Mouse (Mus musculus): ENCODE measurements around the gene Krt27. TPM values are rescaled to one million over a fixed set of nuclear protein-coding genes. Genes with fewer than 3 reads are reported as not detected.

The Krt27 gene
- polyA plus RNA-seq, 1 experiment from 2014 or later, result not detected

- H3K9me3 ChIP-seq (ENCODE audit: control insufficient read depth, low read length), result no peaks in the 10 kb centered on the region
- 25% methylated on average over 9 of the region's 9 CpGs for WGBS
- no peak overlapping the region for H3K27ac ChIP-seq (replicated peaks; ENCODE audit: low read depth, low read length)
- H3K9ac ChIP-seq (replicated peaks; ENCODE audit: low read length), result no peak overlapping the region
- no peak for ATAC-seq (ENCODE audit: low FRiP score, low TSS enrichment)
- no peaks in the 10 kb centered on the region for H3K36me3 ChIP-seq (ENCODE audit: control insufficient read depth, insufficient read depth, low read length)
- no peak overlapping the region for H3K4me3 ChIP-seq (replicated peaks; ENCODE audit: low read depth, low read length)
- H3K4me2 ChIP-seq (ENCODE audit: low read length), result no peak overlapping the region
- H3K27me3 ChIP-seq (ENCODE audit: control insufficient read depth, insufficient read depth, low read length), result no peaks in the 10 kb centered on the region
- peak; percentile 81 for DNase-seq
- no peaks in the 10 kb centered on the region for H3K4me1 ChIP-seq (ENCODE audit: control insufficient read depth, insufficient read depth, low read length)
Measured at GRCm38 (mm10) chr11:99364412-99364811, 13.5 kb upstream of the Krt27 start.

DNA sequence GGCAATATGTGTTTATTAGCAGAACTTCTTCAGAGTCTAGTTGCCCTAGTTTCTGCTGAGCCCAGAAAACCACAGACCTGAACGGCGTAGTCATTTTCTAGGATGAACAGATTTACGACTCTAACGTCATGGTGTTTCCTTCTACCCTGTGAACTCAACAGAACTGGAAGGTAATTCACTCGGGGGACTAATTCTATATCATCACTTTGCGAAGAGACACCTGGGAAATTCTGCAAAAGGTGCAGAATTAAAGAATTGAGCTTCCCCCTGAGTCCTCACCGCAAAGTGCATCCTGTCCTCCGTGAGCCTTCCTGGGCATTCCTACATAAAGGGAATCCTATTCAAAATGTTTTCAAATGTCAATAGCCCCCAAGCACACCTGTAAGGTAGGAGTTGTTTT lies 10.5 kb upstream of the Krt27 start:
- Histone ChIP-seq H3K27ac (replicated peaks; ENCODE audit: low read depth, low read length) (no peak overlapping the region), H3K9me3 (ENCODE audit: control insufficient read depth, low read length) (no peaks in the 10 kb centered on the region), H3K4me1 (ENCODE audit: control insufficient read depth, insufficient read depth, low read length) (no peaks in the 10 kb centered on the region), H3K9ac (replicated peaks; ENCODE audit: low read length) (no peak overlapping the region), H3K36me3 (ENCODE audit: control insufficient read depth, insufficient read depth, low read length) (no peaks in the 10 kb centered on the region), H3K4me3 (replicated peaks; ENCODE audit: low read depth, low read length) (no peak overlapping the region), H3K4me2 (ENCODE audit: low read length) (no peak overlapping the region), H3K27me3 (ENCODE audit: control insufficient read depth, insufficient read depth, low read length) (no peaks in the 10 kb centered on the region)
- WGBS, result 92% methylated on average over 8 of the region's 8 CpGs
- ATAC-seq (ENCODE audit: low FRiP score, low TSS enrichment) (no peak), DNase-seq (no peak)

DNA sequence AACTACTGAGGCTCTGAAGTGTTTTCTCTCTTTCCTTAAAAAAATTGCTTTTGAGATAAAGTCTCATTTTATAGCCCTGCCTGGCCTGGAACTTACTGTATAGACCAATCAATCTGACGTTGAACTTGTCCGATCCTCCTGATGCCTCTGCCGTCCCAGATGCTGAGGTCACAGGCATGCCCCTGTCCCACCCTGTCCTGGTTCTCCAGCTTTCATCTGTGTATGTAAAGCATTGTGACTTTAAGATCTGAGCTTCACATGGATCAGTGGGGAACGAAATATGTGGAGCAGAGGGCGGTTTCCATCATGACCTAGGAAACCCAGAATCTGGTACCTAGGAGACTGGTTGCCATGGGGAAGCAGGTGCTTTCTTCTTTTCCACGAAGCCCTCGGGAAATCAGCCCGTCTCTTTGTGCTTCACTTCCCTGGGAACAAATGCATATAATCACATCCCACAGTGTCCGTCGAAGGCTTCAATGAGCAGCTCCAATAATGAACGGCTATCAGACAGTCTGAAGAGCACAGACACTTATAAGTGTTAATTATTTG lies 11.5 kb downstream of the Krt27 start:
- ATAC-seq (ENCODE audit: low FRiP score, low TSS enrichment), result no peak
- Histone ChIP-seq H3K36me3 (ENCODE audit: control insufficient read depth, insufficient read depth, low read length) (no peaks in the 10 kb centered on the region), H3K4me2 (ENCODE audit: low read length) (no peak overlapping the region), H3K27ac (replicated peaks; ENCODE audit: low read depth, low read length) (no peak overlapping the region), H3K9me3 (ENCODE audit: control insufficient read depth, low read length) (no peaks in the 10 kb centered on the region), H3K27me3 (ENCODE audit: control insufficient read depth, insufficient read depth, low read length) (no peaks in the 10 kb centered on the region), H3K4me3 (replicated peaks; ENCODE audit: low read depth, low read length) (no peak overlapping the region), H3K9ac (replicated peaks; ENCODE audit: low read length) (no peak overlapping the region), H3K4me1 (ENCODE audit: control insufficient read depth, insufficient read depth, low read length) (peaks cover 7% of the 10 kb centered on the region; the same call in 1 of the 2 replicates)
- DNase-seq, result peak; percentile 70
- 11% methylated on average over 11 of the region's 11 CpGs for WGBS

DNA sequence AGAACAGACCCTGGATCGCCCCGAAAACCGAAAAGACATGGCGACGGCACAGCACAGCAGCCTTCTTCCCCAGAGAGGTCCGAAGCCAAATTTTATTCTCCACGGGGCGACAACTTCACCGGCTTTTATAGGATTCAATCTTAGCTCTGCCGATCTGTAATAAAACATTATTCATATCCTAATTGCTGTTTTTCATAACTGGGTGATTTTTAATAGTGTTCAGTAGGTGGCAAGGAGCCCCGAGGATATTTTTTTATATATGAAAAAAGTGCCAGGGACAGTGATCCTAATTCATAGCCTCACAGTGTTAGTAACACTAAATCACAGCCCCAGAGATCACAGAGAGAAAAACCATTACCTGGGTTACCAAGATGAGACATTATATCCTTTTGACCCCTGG lies 13.0 kb downstream of the Krt27 start, which contains the start of gene Krt26:
TSS of gene Krt26 (minus strand) at position 101 of the 400 bp plus-strand sequence.
- H3K9me3 ChIP-seq (ENCODE audit: control insufficient read depth, low read length), result no peaks in the 10 kb centered on the region
- no peak within 1 kb of the TSS for H3K27ac ChIP-seq (replicated peaks; ENCODE audit: low read depth, low read length)
- no peak within 1 kb of the TSS for H3K9ac ChIP-seq (replicated peaks; ENCODE audit: low read length)
- ATAC-seq (ENCODE audit: low FRiP score, low TSS enrichment) (no peak), DNase-seq (no peak)
- peaks cover 15% of the 10 kb centered on the region for H3K4me1 ChIP-seq (ENCODE audit: control insufficient read depth, insufficient read depth, low read length)
- no peak within 1 kb of the TSS for H3K4me2 ChIP-seq (ENCODE audit: low read length)
- H3K27me3 ChIP-seq (ENCODE audit: control insufficient read depth, insufficient read depth, low read length), result no peaks in the 10 kb centered on the region
- H3K36me3 ChIP-seq (ENCODE audit: control insufficient read depth, insufficient read depth, low read length), result no peaks in the 10 kb centered on the region
- WGBS, result 86% methylated on average over 11 of the region's 11 CpGs
- no peak within 1 kb of the TSS for H3K4me3 ChIP-seq (replicated peaks; ENCODE audit: low read depth, low read length)

- ATAC-seq (ENCODE audit: low FRiP score, low TSS enrichment), result no peak
- H3K9ac ChIP-seq (replicated peaks; ENCODE audit: low read length), result no peak overlapping the region
- WGBS, result 27% methylated on average over 13 of the region's 13 CpGs
- peak overlapping the region; percentile 6; the same call in 1 of the 2 replicates for H3K4me2 ChIP-seq (ENCODE audit: low read length)
- H3K36me3 ChIP-seq (ENCODE audit: control insufficient read depth, insufficient read depth, low read length), result no peaks in the 10 kb centered on the region
- H3K4me3 ChIP-seq (replicated peaks; ENCODE audit: low read depth, low read length), result no peak overlapping the region
- no peaks in the 10 kb centered on the region for H3K27me3 ChIP-seq (ENCODE audit: control insufficient read depth, insufficient read depth, low read length)
- H3K4me1 ChIP-seq (ENCODE audit: control insufficient read depth, insufficient read depth, low read length), result peaks cover 8% of the 10 kb centered on the region; the same call in 1 of the 2 replicates
- 0 out of 2 replicates have a peak overlapping the region, but pooled peaks have one; percentile 9 for H3K27ac ChIP-seq (replicated peaks; ENCODE audit: low read depth, low read length)
- H3K9me3 ChIP-seq (ENCODE audit: control insufficient read depth, low read length), result no peaks in the 10 kb centered on the region
- DNase-seq, result peak; percentile 48
Measured at GRCm38 (mm10) chr11:99333426-99333825, 17.5 kb downstream of the Krt27 start.

- Histone ChIP-seq H3K27ac (replicated peaks; ENCODE audit: low read depth, low read length) (no peak overlapping the region), H3K4me3 (replicated peaks; ENCODE audit: low read depth, low read length) (no peak overlapping the region), H3K4me2 (ENCODE audit: low read length) (no peak overlapping the region), H3K9ac (replicated peaks; ENCODE audit: low read length) (no peak overlapping the region), H3K36me3 (ENCODE audit: control insufficient read depth, insufficient read depth, low read length) (no peaks in the 10 kb centered on the region), H3K4me1 (ENCODE audit: control insufficient read depth, insufficient read depth, low read length) (peaks cover 8% of the 10 kb centered on the region; the same call in 1 of the 2 replicates), H3K9me3 (ENCODE audit: control insufficient read depth, low read length) (no peaks in the 10 kb centered on the region), H3K27me3 (ENCODE audit: control insufficient read depth, insufficient read depth, low read length) (no peaks in the 10 kb centered on the region)
- DNase-seq (no peak), ATAC-seq (ENCODE audit: low FRiP score, low TSS enrichment) (no peak)
- 70% methylated on average over 2 of the region's 2 CpGs for WGBS
Measured at GRCm38 (mm10) chr11:99329655-99330054, 21.2 kb downstream of the Krt27 start.

- Histone ChIP-seq H3K9ac (replicated peaks; ENCODE audit: low read length) (no peak within 1 kb of the TSS), H3K27ac (replicated peaks; ENCODE audit: low read depth, low read length) (no peak within 1 kb of the TSS), H3K36me3 (ENCODE audit: control insufficient read depth, insufficient read depth, low read length) (no peaks in the 10 kb centered on the region), H3K4me3 (replicated peaks; ENCODE audit: low read depth, low read length) (no peak within 1 kb of the TSS), H3K9me3 (ENCODE audit: control insufficient read depth, low read length) (no peaks in the 10 kb centered on the region), H3K4me2 (ENCODE audit: low read length) (no peak within 1 kb of the TSS), H3K27me3 (ENCODE audit: control insufficient read depth, insufficient read depth, low read length) (no peaks in the 10 kb centered on the region), H3K4me1 (ENCODE audit: control insufficient read depth, insufficient read depth, low read length) (no peaks in the 10 kb centered on the region)
- ATAC-seq (ENCODE audit: low FRiP score, low TSS enrichment) (no peak), DNase-seq (no peak)
- 94% methylated on average over 11 of the region's 11 CpGs for WGBS
Measured at GRCm38 (mm10) chr11:99322851-99323250, 28.1 kb downstream of the Krt27 start, which contains the start of gene Krt25. Gene Krt25 (minus strand): TSS chr11:99322951.

- H3K4me3 ChIP-seq (replicated peaks; ENCODE audit: low read depth, low read length), result no peak overlapping the region
- no peaks in the 10 kb centered on the region for H3K27me3 ChIP-seq (ENCODE audit: control insufficient read depth, insufficient read depth, low read length)
- WGBS, result 94% methylated on average over 14 of the region's 14 CpGs
- no peak overlapping the region for H3K4me2 ChIP-seq (ENCODE audit: low read length)
- H3K9me3 ChIP-seq (ENCODE audit: control insufficient read depth, low read length), result no peaks in the 10 kb centered on the region
- no peak for DNase-seq
- H3K9ac ChIP-seq (replicated peaks; ENCODE audit: low read length), result no peak overlapping the region
- no peak overlapping the region for H3K27ac ChIP-seq (replicated peaks; ENCODE audit: low read depth, low read length)
- no peaks in the 10 kb centered on the region for H3K4me1 ChIP-seq (ENCODE audit: control insufficient read depth, insufficient read depth, low read length)
- no peaks in the 10 kb centered on the region for H3K36me3 ChIP-seq (ENCODE audit: control insufficient read depth, insufficient read depth, low read length)
- no peak for ATAC-seq (ENCODE audit: low FRiP score, low TSS enrichment)
Measured at GRCm38 (mm10) chr11:99321094-99321493, 29.8 kb downstream of the Krt27 start.

GRCm38 (mm10) chr11:99319127-99319526 lies 31.8 kb downstream of the Krt27 start:
- DNase-seq (no peak), ATAC-seq (ENCODE audit: low FRiP score, low TSS enrichment) (no peak)
- H3K4me3 ChIP-seq (replicated peaks; ENCODE audit: low read depth, low read length), result no peak overlapping the region
- WGBS, result 80% methylated on average over 9 of the region's 9 CpGs
- no peak overlapping the region for H3K27ac ChIP-seq (replicated peaks; ENCODE audit: low read depth, low read length)
- H3K4me1 ChIP-seq (ENCODE audit: control insufficient read depth, insufficient read depth, low read length), result no peaks in the 10 kb centered on the region
- H3K9me3 ChIP-seq (ENCODE audit: control insufficient read depth, low read length), result no peaks in the 10 kb centered on the region
- H3K9ac ChIP-seq (replicated peaks; ENCODE audit: low read length), result no peak overlapping the region
- H3K36me3 ChIP-seq (ENCODE audit: control insufficient read depth, insufficient read depth, low read length), result no peaks in the 10 kb centered on the region
- no peaks in the 10 kb centered on the region for H3K27me3 ChIP-seq (ENCODE audit: control insufficient read depth, insufficient read depth, low read length)
- H3K4me2 ChIP-seq (ENCODE audit: low read length), result no peak overlapping the region
